Mouse (Mus musculus) liver (tissue): ENCODE data around the gene Slc35d1.
"Not testable (repeated sequence)": the region's sequence is repeated elsewhere in the genome, so short reads cannot be mapped to it uniquely, and the experiment has no call there.

Experiments used
- DNase-seq: peaks from one replicate; pipeline ENCODE4 v3.0.0-alpha.2; 2020; ENCODE audit warnings: mixed read lengths

The Slc35d1 gene

DNA sequence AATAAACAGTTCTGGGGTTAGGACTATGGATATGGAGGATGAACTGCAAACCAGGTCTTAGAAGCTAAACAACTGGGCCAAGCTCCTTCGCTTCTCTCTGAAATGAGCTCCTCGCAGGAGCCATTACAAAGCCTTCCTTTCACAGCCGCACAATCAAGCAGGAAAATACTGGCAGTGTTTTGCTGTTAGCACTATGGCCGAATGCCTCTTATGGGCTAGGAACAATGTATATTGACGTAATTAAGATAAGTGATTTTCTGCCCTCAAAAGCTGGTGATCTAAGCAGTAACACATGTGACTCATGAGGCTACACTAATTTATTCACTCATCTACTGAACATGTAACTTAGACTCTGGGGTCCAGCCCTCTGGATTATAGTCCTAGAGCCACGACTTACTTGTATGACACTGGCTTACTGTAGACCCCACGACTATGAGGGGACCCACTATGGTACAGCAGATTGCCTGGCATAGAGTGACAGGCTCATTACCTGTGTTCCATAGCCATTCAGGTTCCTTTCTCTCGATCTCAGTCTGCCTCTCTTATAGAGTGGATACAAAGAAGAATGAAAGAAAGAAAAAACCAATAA is 34.6 kb downstream of the Slc35d1 start:
- no peak for DNase-seq

DNA sequence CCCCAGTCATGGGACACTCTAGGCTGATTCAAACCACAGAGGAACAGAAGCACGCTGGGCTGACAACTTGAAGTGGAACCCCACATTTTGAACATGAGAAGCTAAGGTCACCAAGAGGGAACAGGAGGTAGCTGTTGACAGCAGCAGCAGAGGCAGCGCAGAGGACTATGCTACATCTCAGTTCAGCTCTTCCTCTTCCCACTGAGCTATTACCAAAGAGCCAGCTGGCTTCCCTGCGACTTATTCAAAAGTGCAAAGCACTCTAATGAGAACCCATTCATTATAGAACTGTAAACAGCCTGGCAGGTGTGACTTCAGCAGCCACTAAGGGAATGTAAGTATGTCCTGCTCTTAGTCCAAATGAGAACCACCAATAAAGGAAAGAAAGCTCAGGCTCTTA is 35.4 kb downstream of the Slc35d1 start:
- no peak for DNase-seq

- no peak for DNase-seq
Observed at GRCm38 (mm10) chr4:103178635-103179318, 36.2 kb downstream of the Slc35d1 start.

- no peak for DNase-seq
Observed at GRCm38 (mm10) chr4:103177681-103178080, 37.3 kb downstream of the Slc35d1 start.

DNA sequence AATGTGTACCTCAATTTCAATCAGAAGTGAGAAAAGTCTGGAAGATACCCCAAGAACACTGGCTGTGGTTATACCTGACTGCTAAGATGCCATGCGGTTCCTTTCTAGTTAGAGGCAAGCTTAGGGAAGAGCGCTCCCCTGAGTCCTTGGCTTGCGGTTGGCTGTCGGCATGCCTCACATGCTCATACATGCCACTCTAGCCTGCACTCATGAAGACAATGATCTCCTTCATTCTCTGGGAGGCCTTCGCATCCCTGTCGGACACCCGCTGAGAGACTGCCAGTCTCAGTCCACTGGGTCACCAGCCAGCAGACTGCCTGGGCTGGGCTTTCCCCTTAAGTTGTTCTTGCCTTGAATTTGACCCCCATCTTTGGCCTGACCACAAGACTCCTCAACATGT is 41.0 kb downstream of the Slc35d1 start:
- no peak for DNase-seq

GRCm38 (mm10) chr4:103173507-103173906 is 41.5 kb downstream of the Slc35d1 start:
- DNase-seq = no peak

DNA sequence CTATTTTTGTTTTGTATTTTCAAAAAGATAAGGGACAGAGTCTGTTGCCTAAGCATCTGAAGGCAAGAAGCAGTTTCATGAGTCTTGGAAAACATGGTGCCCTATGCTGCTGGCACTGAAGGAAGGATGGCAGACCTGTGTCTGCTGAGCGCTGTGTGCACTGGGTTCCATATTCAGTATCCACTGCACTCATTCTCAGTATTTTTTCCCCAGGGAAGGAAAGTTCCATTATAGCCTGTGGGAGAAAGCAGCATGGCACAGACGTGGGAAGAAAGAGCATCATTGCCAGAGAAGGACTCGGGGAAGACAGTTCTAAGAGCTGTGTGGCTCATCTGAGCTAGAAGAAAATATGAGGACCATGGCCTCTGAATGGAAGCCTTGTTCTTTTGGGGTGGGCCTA is 43.7 kb downstream of the Slc35d1 start:
- no peak for DNase-seq

DNA sequence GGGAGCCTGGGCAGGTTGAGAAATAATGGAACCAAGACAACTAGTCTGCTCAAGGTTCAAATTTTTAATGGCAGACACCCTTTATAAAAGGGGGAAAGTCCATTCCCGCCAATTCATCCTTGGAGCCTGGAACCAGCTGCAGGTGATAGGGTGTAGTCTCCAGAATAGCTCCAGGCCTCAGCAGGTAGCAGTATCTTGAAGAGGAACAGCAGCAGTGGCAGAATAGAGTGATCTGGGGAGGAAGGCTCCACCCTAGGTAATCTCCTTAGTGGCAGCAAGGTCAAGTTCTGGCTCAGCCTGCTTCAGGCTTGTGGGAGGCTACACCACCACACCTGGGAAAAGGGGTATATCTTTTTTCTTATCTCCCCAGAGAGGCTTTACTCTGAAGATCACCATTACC is 48.8 kb downstream of the Slc35d1 start:
- not testable (repeated sequence) for DNase-seq

DNA sequence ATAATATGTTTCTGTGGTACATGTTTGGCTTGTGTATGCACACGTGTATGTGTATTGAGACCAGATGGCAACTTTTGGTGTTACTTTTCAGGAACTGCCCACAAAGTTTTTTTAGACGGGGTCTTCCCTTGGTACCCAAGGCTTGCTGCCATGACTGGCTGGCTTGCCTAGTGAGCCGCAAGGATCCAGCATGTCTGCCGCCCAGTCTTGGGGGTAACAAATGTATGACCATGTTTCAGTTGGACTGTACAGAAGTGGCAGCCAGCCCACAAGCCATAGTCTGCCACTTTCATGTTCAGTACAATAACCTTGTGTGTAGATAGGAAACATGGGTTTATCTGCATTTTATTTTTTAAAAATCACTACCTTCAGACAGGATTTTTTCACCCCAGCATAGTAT is 56.2 kb downstream of the Slc35d1 start:
- no peak for DNase-seq

DNA sequence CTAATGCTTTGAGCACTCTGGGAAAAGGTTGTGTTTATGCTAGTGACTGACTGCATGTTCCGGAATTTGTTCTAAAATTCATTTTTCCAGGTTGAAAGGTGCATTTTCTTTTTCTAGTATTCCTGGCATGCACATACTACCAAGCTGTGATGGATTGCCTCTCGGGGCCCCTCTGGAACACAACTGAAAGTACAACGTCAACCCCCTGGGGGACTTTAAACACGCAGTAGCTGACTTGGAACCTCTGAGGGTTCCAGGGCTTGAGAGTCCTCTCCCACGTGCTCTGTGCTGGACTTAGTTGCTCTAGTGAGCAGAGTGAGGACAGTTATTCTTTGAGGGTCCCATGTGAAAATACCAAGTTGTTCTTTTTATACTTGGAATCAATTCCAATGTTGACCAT is 63.0 kb downstream of the Slc35d1 start:
- DNase-seq = no peak

- peak; percentile 79 for DNase-seq
Observed at GRCm38 (mm10) chr4:103146339-103146738, 68.6 kb downstream of the Slc35d1 start.

DNA sequence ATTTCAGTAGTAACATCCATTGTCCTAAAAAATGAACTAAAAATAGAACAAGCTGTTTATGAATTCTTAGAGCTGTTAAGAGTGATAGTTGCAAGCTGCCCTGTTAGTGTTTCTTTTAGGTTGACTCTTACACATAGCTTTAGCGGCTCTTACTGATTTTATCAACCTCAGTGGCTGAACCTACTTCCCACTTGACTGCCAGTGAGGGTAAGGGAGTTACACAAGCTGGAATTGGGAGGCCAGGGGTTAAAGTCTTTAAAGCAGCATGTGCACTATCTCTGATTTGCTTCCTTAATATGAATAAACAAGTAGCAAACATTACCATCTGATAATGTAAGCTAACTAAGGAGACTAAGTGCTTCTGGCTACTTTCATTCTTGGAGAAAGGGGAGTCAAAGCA is 78.0 kb downstream of the Slc35d1 start:
- no peak for DNase-seq

DNA sequence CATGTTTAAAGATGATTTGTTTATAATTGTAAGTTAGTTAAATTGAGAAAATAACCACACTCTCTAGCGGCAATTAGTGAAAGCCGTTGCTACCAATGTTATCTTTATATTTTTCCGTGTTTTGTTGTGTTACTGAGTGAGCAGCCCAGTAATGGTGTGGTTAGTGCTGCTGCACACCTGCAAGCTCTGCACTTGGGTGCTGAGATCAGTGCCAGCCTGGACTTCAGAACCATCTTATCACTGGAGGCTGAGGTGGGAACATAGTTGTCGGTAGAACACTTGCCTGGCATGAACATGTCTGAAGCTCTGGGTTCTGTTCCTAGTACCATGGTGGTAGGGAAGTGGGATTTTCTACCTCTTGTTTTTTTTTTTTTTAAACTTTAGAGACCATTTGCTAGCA is 88.4 kb downstream of the Slc35d1 start:
- DNase-seq = no peak

DNA sequence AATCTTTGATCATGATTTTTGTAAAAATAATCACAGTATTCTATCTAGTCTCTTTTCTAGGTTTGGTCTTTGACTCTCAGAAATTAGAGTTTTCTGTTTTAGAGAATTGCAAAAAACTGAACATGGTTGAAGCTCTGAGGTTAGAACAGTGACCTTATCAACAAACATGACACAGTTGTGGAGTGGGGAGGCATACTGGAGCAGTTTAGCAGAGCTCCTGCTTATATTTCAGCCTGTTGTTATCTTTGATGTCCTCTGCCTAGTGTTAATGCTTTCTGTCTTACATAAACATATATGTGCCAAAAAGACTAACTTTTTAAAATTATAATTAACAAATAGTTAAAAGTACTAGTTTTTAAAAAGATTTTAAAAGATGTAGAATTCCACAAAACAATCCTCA is 91.4 kb downstream of the Slc35d1 start:
- peak; percentile 15 for DNase-seq

- DNase-seq = no peak
Observed at GRCm38 (mm10) chr4:103123086-103123485, 91.9 kb downstream of the Slc35d1 start.

DNA sequence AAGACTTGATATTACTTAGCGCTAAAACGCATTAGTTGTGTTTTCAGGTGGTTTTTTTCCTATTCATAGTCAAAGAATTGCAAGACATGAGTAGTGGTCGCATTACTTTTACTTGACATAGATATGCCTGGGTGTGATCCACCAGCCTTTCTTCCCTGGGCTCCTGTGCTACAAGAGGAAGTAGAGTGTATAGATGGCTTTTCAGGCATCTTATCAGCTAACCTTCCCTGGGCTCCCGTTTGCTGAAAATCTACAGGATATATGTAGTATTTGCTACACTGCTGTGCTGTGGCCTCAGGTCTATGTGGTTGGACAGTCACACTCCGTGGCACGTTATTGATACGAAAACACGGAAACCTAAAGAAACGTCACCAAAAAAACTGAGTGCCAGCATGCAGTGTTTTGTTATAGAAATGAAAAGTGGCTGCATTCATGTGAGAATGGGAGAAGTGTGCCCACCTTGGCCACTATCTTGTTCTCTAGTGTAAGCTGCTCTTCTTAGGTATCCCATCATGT is 94.0 kb downstream of the Slc35d1 start:
- DNase-seq = peak; percentile 36
